Mouse (Mus musculus): ENCODE results near the gene Dnase1l2. TPM values are rescaled to one million over a fixed set of nuclear protein-coding genes. Genes with fewer than 3 reads are reported as not detected.

Dnase1l2 gene
- polyA plus RNA-seq, 1 experiment from 2014 or later, result 0.73 TPM

GRCm38 (mm10) chr17:24402371-24402770 lies 40.5 kb downstream of the Dnase1l2 start:
- Histone ChIP-seq H3K27me3 (replicated peaks; ENCODE audit: control insufficient read depth, insufficient read depth, low read length) (no peaks in the 10 kb centered on the region), H3K4me2 (replicated peaks; ENCODE audit: low read depth) (no peak overlapping the region), H3K36me3 (ENCODE audit: control insufficient read depth, insufficient read depth) (peaks cover 69% of the 10 kb centered on the region), H3K4me1 (replicated peaks; ENCODE audit: control insufficient read depth, insufficient read depth, low read length) (no peaks in the 10 kb centered on the region), H3K9ac (ENCODE audit: low read depth, low read length) (no peak overlapping the region), H3K27ac (ENCODE audit: low read depth, low read length) (no peak overlapping the region), H3K9me3 (ENCODE audit: control insufficient read depth) (no peaks in the 10 kb centered on the region), H3K4me3 (ENCODE audit: low read depth, low read length) (no peak overlapping the region)
- no peak for TF ChIP-seq CTCF (IDR thresholded peaks at IDR 0.05; ENCODE audit: low read depth)
- ATAC-seq, result no peak
- WGBS, result 74% methylated on average over 3 of the region's 3 CpGs

DNA sequence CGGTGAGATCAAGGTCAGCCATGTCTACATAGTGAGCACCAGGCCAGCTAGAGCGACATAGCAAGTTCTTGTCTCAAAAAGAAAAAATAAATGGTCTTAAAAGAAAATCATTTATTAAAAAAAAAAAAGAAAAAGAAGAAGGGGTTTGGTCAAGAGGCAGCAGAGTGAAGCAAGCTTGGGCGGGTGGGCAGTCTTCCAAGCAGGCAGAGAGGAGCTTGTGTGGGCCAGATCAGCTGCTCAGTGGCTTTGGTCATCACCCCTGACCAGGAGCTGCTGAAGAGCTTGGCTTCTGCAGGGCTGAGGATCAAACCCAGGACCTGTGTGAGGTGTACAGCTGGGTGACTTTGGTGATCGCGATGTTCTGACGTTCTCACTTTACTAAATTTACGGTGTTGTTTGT lies 48.4 kb downstream of the Dnase1l2 start:
- H3K4me2 ChIP-seq (replicated peaks; ENCODE audit: low read depth), result no peak overlapping the region
- no peaks in the 10 kb centered on the region for H3K9me3 ChIP-seq (ENCODE audit: control insufficient read depth)
- H3K36me3 ChIP-seq (ENCODE audit: control insufficient read depth, insufficient read depth), result peaks cover 14% of the 10 kb centered on the region; the same call in 1 of the 2 replicates
- no peak for ATAC-seq
- no peak for TF ChIP-seq CTCF (IDR thresholded peaks at IDR 0.05; ENCODE audit: low read depth)
- H3K4me1 ChIP-seq (replicated peaks; ENCODE audit: control insufficient read depth, insufficient read depth, low read length), result no peaks in the 10 kb centered on the region
- H3K27ac ChIP-seq (ENCODE audit: low read depth, low read length), result no peak overlapping the region
- WGBS, result 87% methylated on average over 7 of the region's 7 CpGs
- no peak overlapping the region for H3K9ac ChIP-seq (ENCODE audit: low read depth, low read length)
- H3K4me3 ChIP-seq (ENCODE audit: low read depth, low read length), result no peak overlapping the region
- no peaks in the 10 kb centered on the region for H3K27me3 ChIP-seq (replicated peaks; ENCODE audit: control insufficient read depth, insufficient read depth, low read length)

GRCm38 (mm10) chr17:24393527-24393926 lies 49.4 kb downstream of the Dnase1l2 start:
- Histone ChIP-seq H3K4me3 (ENCODE audit: low read depth, low read length) (no peak overlapping the region), H3K4me1 (replicated peaks; ENCODE audit: control insufficient read depth, insufficient read depth, low read length) (no peaks in the 10 kb centered on the region), H3K4me2 (replicated peaks; ENCODE audit: low read depth) (no peak overlapping the region), H3K27me3 (replicated peaks; ENCODE audit: control insufficient read depth, insufficient read depth, low read length) (no peaks in the 10 kb centered on the region), H3K9ac (ENCODE audit: low read depth, low read length) (no peak overlapping the region), H3K36me3 (ENCODE audit: control insufficient read depth, insufficient read depth) (peaks cover 5% of the 10 kb centered on the region; the same call in 1 of the 2 replicates), H3K27ac (ENCODE audit: low read depth, low read length) (no peak overlapping the region), H3K9me3 (ENCODE audit: control insufficient read depth) (no peaks in the 10 kb centered on the region)
- no peak for TF ChIP-seq CTCF (IDR thresholded peaks at IDR 0.05; ENCODE audit: low read depth)
- 19% methylated on average over 4 of the region's 4 CpGs for WGBS
- ATAC-seq, result peak; percentile 83

DNA sequence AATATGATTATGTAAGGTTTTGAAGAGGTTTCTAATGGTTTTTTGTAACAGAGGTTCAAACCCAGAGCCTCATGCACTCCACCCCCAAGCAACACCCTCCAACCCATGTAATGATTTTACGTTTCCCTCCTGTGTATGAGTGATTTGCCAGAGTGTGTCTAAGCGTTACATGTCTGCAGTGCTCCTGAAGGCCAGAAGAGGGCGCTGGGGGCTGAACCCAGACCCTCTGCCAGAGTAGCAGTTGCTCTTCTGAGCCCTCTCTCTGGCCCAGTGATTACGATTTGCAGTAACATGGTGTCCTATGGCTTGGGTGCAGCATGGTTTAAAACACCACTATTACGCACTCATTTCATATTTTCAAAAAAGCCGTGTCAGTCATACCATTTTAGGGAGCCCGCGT lies 51.8 kb downstream of the Dnase1l2 start:
- H3K4me1 ChIP-seq (replicated peaks; ENCODE audit: control insufficient read depth, insufficient read depth, low read length), result no peaks in the 10 kb centered on the region
- H3K36me3 ChIP-seq (ENCODE audit: control insufficient read depth, insufficient read depth), result peaks cover 14% of the 10 kb centered on the region
- peak; percentile 64 for TF ChIP-seq CTCF (IDR thresholded peaks at IDR 0.05; ENCODE audit: low read depth)
- no peaks in the 10 kb centered on the region for H3K9me3 ChIP-seq (ENCODE audit: control insufficient read depth)
- no peak for ATAC-seq
- no peak overlapping the region for H3K4me2 ChIP-seq (replicated peaks; ENCODE audit: low read depth)
- no peak overlapping the region for H3K4me3 ChIP-seq (ENCODE audit: low read depth, low read length)
- H3K27me3 ChIP-seq (replicated peaks; ENCODE audit: control insufficient read depth, insufficient read depth, low read length), result no peaks in the 10 kb centered on the region
- no peak overlapping the region for H3K27ac ChIP-seq (ENCODE audit: low read depth, low read length)
- 73% methylated on average over 8 of the region's 8 CpGs for WGBS
- H3K9ac ChIP-seq (ENCODE audit: low read depth, low read length), result no peak overlapping the region

Other genes with a start within 250 kb of the Dnase1l2 start
- gene Tbc1d24, start 237.5 kb downstream of the Dnase1l2 start, polyA plus RNA-seq (2015; fragmentation: Nextera tagmentation; extraction: Ambion mirVana), result 3.1 and 3.4 TPM in 2 replicates
- 2.0 and 2.1 TPM in 2 replicates for gene Ntn3, start 233.6 kb downstream of the Dnase1l2 start, polyA plus RNA-seq (2015; fragmentation: Nextera tagmentation; extraction: Ambion mirVana)
- 6.8 and 7.3 TPM in 2 replicates for gene Tedc2, start 222.3 kb downstream of the Dnase1l2 start, polyA plus RNA-seq (2015; fragmentation: Nextera tagmentation; extraction: Ambion mirVana)
- gene Ccnf, start 191.6 kb downstream of the Dnase1l2 start, polyA plus RNA-seq (2015; fragmentation: Nextera tagmentation; extraction: Ambion mirVana), result 7.8 and 8.6 TPM in 2 replicates
- not detected in 2 replicates for gene Abca17, start 92.0 kb downstream of the Dnase1l2 start, polyA plus RNA-seq (2015; fragmentation: Nextera tagmentation; extraction: Ambion mirVana)
- 11.3 and 12.7 TPM in 2 replicates for gene Abca3, start 91.2 kb downstream of the Dnase1l2 start, polyA plus RNA-seq (2015; fragmentation: Nextera tagmentation; extraction: Ambion mirVana)
- gene Rnps1, start 28.5 kb downstream of the Dnase1l2 start, polyA plus RNA-seq (2015; fragmentation: Nextera tagmentation; extraction: Ambion mirVana), result 111 and 114 TPM in 2 replicates
- gene Eci1, start 16.5 kb downstream of the Dnase1l2 start, polyA plus RNA-seq (2015; fragmentation: Nextera tagmentation; extraction: Ambion mirVana), result 96.4 and 106 TPM in 2 replicates
- gene E4f1, start 27.2 kb upstream of the Dnase1l2 start, polyA plus RNA-seq (2015; fragmentation: Nextera tagmentation; extraction: Ambion mirVana), result 5.0 and 5.2 TPM in 2 replicates
- gene Pgp, start 27.3 kb upstream of the Dnase1l2 start, polyA plus RNA-seq (2015; fragmentation: Nextera tagmentation; extraction: Ambion mirVana), result 64.5 and 69.4 TPM in 2 replicates
- not detected in 2 replicates for gene Bricd5, start 30.8 kb upstream of the Dnase1l2 start, polyA plus RNA-seq (2015; fragmentation: Nextera tagmentation; extraction: Ambion mirVana)
- gene Mlst8, start 36.0 kb upstream of the Dnase1l2 start, polyA plus RNA-seq (2015; fragmentation: Nextera tagmentation; extraction: Ambion mirVana), result 11.9 and 12.9 TPM in 2 replicates
- gene Caskin1, start 45.5 kb upstream of the Dnase1l2 start, polyA plus RNA-seq (2015; fragmentation: Nextera tagmentation; extraction: Ambion mirVana), result 0.69 and 0.78 TPM in 2 replicates
- gene Traf7, start 84.8 kb upstream of the Dnase1l2 start, polyA plus RNA-seq (2015; fragmentation: Nextera tagmentation; extraction: Ambion mirVana), result 39.7 and 41.2 TPM in 2 replicates
- gene Rab26, start 91.1 kb upstream of the Dnase1l2 start, polyA plus RNA-seq (2015; fragmentation: Nextera tagmentation; extraction: Ambion mirVana), result 0.31 and 0.63 TPM in 2 replicates
- gene Pkd1, start 106.7 kb upstream of the Dnase1l2 start, polyA plus RNA-seq (2015; fragmentation: Nextera tagmentation; extraction: Ambion mirVana), result 5.4 and 8.3 TPM in 2 replicates
- gene Tsc2, start 189.5 kb upstream of the Dnase1l2 start, polyA plus RNA-seq (2015; fragmentation: Nextera tagmentation; extraction: Ambion mirVana), result 24.7 and 25.8 TPM in 2 replicates
- 5.0 and 5.5 TPM in 2 replicates for gene Nthl1, start 189.6 kb upstream of the Dnase1l2 start, polyA plus RNA-seq (2015; fragmentation: Nextera tagmentation; extraction: Ambion mirVana)
- 26.5 and 30.1 TPM in 2 replicates for gene Slc9a3r2, start 207.2 kb upstream of the Dnase1l2 start, polyA plus RNA-seq (2015; fragmentation: Nextera tagmentation; extraction: Ambion mirVana)
- gene Npw, start 215.4 kb upstream of the Dnase1l2 start, polyA plus RNA-seq (2015; fragmentation: Nextera tagmentation; extraction: Ambion mirVana), result 0.20 TPM in 1 of 2 replicates, not detected in the other
- gene Zfp598, start 226.6 kb upstream of the Dnase1l2 start, polyA plus RNA-seq (2015; fragmentation: Nextera tagmentation; extraction: Ambion mirVana), result 13.4 and 13.5 TPM in 2 replicates
- 6.0 and 6.2 TPM in 2 replicates for gene Syngr3, start 246.8 kb upstream of the Dnase1l2 start, polyA plus RNA-seq (2015; fragmentation: Nextera tagmentation; extraction: Ambion mirVana)